Mouse (Mus musculus) retina, embryonic 14.5 days (tissue): ENCODE measurements around the gene Phldb1.
"Not testable (repeated sequence)": the region's sequence is repeated elsewhere in the genome, so short reads cannot be mapped to it uniquely, and the experiment has no call there.

Experiments
- DNase-seq: peaks from one replicate; pipeline ENCODE4 v3.0.0-alpha.2; 2015; ENCODE audit warnings: low spot score

Gene Phldb1

DNA sequence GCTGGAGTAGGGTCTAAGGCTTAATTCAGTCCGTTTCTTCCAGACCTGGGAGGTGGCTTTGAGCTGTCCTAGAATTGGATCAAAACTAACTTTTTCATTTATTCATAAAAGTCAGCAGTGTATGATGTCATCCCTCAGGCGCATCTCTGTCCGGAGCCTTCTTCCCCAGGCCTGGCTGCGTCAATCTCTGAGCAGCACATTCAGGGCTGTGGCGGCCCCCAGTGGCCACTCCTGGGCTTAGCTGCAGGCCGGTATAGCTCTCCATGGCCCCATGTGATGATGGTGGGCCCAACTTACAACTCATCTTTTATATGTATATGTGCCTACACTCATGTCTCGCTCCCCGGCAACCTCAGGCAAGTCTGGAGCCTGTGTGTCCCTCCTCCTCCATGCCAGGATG lies 83.0 kb downstream of the Phldb1 start:
- peak; percentile 80 for DNase-seq

DNA sequence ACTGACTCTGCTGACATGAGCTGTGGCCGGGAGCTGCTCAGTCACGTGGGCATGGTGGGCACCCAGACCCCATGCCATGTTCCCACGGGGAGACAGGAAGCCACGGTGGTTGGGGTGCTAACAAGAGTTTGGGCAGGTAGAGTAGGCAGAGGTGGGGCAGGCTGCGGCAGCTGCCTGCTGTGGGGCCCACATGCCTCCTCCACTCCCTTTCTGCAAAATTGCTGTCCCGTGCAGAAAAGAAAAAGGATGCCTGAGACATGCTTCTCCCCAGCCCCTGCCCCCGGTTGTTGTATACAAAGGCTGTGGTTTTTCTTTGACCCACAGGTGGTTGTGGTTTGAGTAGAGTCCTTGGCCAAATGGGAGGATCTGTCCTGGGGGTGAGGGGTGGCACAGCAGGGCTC lies 86.1 kb downstream of the Phldb1 start:
- no peak for DNase-seq

DNA sequence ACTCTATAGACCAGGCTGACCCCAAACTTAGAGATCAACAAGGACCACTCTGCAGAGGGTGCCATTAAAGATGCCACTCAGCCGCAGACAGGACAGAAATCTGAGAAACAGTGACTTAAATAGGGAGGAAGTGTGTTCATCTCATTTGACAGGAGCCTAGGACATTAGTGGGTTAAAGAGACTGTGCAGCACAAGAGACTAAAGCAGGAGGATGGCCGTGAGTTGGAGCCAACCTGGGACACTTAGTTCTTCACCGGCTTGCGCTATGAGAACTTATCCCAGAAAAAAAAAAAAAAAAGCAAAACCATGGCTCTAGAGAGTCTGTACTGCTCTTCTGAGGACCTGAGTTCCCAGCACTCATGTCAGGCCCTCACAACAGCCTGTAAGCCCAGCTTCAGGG lies 87.3 kb downstream of the Phldb1 start:
- no peak for DNase-seq

DNA sequence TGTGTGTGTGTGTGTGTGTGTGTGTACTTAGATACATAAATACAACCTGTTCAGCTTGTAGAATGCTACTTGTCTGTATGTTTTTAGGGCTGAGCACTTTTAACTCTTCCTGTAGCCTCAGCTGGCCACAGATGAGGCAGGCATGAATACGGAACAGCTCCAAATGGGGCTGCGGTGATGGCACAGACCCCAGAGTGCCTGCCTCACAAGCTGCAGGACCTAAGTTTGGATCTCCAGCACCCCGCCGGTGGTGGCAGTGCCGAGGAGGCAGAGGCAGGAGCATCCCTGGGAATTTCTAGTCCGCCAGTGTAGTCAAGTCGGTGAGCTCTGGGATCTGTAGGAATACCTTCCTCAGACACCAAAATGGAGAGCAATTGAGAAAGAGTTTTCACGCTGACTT lies 88.0 kb downstream of the Phldb1 start:
- DNase-seq = no peak

DNA sequence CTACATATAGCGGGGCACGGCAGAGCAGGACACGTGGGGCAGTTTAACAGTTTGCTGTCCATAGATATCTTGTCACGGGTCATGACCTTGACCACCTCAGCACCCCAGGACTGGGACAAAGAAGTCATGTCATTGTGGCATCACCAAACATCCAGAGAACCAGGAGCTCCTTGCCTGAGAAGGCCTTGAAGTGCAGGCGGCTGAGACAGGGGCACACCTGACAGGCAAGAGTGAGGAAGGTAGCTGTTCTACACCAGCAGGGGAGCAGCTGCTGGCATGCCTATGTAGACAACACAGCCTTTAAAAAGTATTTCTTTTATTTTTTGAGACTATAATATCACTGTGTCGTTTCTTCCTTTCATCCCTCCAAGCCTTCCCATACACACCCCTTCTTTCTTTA lies 88.6 kb downstream of the Phldb1 start:
- no peak for DNase-seq

DNA sequence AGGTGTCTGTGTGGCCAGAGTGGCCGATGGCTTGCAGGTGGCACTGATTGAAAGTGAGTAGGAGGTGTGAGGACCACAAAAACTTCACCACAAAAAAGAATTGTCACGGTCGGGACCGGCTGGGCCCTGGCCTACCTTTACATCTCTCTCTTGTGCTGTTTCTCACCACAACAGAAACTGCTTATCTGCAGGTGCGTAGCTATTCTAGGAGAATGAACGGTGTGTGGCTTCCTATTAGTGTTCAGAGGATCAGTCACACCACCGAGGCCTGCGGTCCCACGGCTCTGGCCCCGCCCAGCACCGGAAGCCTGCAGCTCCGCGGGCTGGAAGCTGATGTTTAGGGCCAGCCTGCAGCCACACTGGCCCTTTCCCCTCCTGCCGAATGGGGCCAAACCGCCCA lies 89.1 kb downstream of the Phldb1 start:
- no peak for DNase-seq

DNA sequence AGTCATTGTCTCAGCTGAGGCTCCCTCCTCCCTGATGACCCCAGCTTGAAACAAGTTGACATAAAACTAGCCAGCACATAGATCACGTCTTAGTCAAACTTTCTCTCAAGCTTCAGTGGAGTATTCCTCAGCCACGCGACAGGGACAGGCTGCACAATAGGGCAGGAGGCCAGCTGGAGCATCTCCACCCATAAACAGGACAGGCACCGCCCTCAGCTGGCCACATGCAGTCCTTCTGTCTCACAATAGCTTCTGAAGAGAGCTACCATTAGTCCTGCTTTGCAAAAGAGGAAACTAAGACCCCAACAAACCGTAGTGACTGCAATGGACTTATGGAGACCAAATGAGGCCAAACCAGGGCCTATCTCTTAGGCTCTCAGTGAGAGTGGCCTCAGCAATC lies 89.5 kb downstream of the Phldb1 start:
- no peak for DNase-seq

DNA sequence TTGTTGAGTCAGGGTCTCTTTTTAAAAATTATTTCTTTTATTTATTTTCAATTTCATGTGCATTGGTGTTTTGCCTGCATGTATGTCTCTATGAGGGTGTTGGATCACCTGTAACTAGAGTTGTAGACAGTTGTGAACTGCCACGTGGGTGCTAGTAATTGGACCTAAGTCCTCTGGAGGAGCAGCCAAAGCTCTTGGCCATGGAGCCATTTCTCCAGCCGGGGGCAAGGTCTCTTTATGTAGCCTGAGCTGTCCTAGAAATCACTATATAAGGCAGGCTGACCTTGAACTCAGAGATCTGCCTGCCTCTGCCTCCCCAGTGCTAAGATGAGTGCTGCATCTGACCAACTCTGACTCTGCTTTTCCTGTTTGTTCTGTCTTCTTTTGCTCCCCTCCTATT lies 90.8 kb downstream of the Phldb1 start:
- no peak for DNase-seq

DNA sequence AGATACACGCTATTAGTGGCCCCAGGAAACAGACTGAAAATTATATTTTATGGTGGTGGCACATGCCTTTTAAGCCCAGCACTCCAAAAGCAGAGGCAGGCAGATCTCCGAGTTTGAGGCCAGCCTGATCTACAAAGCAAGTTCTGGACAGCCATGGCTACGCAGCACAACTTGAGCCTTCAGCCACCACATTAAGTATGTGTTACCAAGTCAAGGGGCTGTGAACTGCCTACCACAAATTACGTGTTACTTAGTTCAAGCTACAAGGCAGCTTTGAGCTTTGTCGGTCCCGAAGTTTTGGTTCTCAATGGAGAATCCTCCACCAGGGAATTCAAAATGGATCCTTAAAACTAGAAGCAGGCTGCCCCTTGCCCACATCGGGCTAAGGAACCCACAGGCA lies 91.9 kb downstream of the Phldb1 start:
- DNase-seq = no peak

DNA sequence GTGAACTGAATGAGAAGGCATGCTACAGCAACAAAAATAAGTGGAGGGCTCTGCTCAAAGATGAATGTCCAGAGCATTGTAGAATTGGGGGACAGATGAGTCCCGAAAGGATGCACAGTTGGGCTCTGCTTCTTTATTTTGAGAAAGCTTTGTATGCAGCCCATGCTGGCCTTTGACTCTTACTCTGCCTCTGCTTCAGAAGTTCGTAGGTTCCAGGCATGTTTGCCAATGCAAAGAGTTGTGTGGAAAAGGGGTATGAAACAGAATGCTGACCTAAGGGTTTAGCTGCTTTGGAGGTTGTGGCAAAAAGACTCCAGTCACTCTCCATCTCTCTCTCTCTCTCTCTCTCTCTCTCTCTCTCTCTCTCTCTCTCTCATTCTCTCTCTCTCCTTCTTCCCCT lies 93.4 kb downstream of the Phldb1 start:
- no peak for DNase-seq

DNA sequence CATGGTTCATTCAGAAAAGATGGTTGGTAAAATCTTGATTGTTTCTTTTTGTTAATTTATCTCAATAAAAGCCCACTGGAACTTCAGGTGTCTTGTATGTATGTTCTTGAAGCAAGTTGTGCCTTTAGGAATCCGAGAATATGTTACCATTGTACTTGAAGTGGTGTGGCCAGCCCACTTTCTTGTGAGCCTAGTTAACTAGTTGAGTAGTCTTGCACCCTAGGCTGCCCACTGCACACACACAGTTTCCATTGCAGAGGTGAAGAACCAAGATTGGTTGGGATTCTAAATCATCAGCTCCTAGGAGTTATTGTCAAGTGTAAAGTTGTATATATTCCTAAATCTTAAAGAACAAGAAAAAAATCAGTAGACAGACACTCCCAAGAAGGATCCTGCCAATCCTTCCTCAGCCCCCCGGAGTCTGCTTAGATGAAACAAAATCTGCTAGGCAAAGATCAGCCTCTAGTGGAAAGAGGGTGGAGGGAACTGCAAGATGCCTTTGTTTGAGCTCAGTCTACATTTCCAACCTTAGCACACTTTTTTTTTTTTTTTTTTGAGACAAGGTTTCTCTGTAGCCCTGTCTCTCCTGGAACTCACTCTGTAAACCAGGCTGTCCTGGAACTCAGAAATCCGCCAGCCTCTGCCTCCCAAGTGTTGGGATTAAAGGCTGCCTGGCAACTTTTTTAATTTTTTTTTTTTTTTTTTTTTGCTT lies 94.2 kb downstream of the Phldb1 start:
- DNase-seq = no peak

DNA sequence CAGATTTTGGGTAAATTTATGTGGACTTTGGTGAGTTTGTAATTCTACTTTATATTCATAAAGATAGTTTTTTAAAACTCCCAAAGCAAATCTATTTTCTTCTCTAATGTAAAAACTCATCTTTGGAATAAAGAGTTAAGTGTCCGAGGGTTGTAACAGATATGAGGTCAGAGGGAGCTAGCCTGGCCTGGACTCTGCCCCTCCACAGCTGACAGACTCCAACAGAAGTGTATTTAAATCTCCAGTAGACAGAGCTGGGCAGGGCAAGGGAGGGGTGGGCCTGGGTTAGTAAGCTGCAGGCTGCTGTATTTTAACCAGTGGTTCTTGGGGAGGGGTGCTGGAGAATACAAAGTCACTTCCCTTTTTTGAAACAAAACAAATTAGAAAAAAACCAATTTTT lies 95.0 kb downstream of the Phldb1 start:
- DNase-seq = not testable (repeated sequence)

DNA sequence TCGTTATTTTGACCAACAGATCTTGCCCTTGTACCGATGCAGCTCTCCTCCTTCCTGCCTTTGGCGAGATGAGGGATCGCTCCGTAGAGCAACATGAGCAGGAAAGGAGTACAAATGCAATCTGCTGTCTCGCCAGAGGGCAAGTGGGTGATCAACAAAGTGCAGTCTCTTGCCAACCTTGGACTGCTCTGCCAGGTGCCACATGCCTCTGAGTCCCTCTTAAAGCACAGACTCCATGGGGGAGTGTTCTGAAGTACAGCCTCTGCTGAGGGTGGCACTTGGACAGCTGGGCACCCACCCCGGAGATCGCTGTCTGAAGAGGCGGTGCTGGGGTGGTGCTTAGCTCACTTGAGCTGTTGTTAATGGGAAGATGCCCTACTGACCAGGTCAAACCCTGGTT lies 96.3 kb downstream of the Phldb1 start:
- not testable (repeated sequence) for DNase-seq

DNA sequence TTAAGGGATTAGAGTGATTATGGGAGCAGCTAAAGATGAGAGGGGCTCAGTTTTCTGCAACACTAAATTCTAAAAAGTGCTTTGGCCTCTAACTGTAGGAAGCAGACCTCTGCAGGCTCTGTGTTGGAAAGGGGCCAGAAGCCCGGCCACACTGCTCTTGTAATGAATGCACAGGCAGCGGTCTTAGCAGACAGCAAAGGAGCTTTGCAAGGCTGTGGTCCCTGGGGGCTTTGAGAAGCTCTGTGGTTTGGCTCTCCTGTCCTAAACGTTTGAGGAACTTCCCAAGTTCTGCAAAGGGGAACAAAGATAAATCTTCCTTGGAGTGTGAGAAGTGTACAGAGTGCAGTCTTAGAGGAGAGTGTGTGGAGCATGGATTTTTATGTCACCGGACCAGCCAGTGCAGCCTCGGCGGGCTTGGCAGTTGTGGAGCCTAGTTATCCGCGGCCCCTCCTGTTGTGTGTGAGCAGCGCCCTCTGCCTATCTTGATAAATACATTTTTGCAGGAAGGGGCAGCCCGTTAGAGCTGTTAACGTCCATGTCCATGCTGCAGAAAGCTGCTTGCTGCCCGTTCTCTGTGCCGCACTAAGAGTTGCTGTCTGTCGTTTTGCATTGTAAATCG lies 97.3 kb downstream of the Phldb1 start:
- no peak for DNase-seq
